Mouse (Mus musculus) midbrain, postnatal 0 days (tissue): Measurements from ENCODE around the gene Tedc2. TPM values are rescaled to one million over a fixed set of nuclear protein-coding genes. Genes with fewer than 3 reads are reported as not detected.

Source experiments
- ATAC-seq: fragments of 200-750 bp; cut with Nextera tagmentation; 2 replicates; pipeline ENCODE4 v1.8.0; 2017; ENCODE audit warnings: moderate number of reproducible peaks, mild to moderate bottlenecking, moderate TSS enrichment, moderate library complexity; ENCODE audit not compliant: low FRiP score
- DNase-seq: peaks from one replicate; pipeline ENCODE4 v3.0.0-alpha.2; 2015; ENCODE audit warnings: low spot score
- H3K27ac ChIP-seq: fragments of 300-500 bp; sonication (generic); 2 replicates; pipeline ENCODE4 v1.5.1; 2014; ENCODE audit warnings: low read depth, mild to moderate bottlenecking, low read length, mixed read lengths
- H3K27me3 ChIP-seq: fragments of 300-500 bp; sonication (generic); 2 replicates; pipeline ENCODE4 v1.6.1; 2014; ENCODE audit warnings: low read length, control low read depth, mixed read lengths; ENCODE audit not compliant: insufficient read depth
- H3K36me3 ChIP-seq: fragments of 300-500 bp; sonication (generic); 2 replicates; pipeline ENCODE4 v1.6.1; 2014; ENCODE audit warnings: low read length, control low read depth, mixed read lengths; ENCODE audit not compliant: insufficient read depth
- H3K4me1 ChIP-seq: fragments of 300-500 bp; sonication (generic); 2 replicates; pipeline ENCODE4 v1.6.1; 2014; ENCODE audit warnings: mild to moderate bottlenecking, control low read depth, antibody characterized with exemption, low read length, mixed read lengths; ENCODE audit not compliant: insufficient read depth
- H3K4me2 ChIP-seq: fragments of 300-500 bp; sonication (generic); 2 replicates; pipeline ENCODE4 v1.6.1; 2014; ENCODE audit warnings: low read depth, mild to moderate bottlenecking, low read length, mixed read lengths; ENCODE audit not compliant: poor library complexity, severe bottlenecking
- H3K4me3 ChIP-seq: fragments of 300-500 bp; sonication (generic); 2 replicates; pipeline ENCODE4 v1.5.1; 2014; ENCODE audit warnings: low read depth, mild to moderate bottlenecking, low read length, moderate library complexity
- H3K9ac ChIP-seq: fragments of 300-500 bp; sonication (generic); replicated peaks from 2 replicates; pipeline ENCODE4 v1.6.1; 2014; ENCODE audit warnings: mild to moderate bottlenecking, low read length, moderate library complexity, mixed read lengths; ENCODE audit not compliant: poor library complexity, severe bottlenecking
- H3K9me3 ChIP-seq: fragments of 300-500 bp; sonication (generic); 2 replicates; pipeline ENCODE4 v1.6.1; 2016; ENCODE audit warnings: low read length, control low read depth
- CTCF ChIP-seq: IDR thresholded peaks from 2 replicates; pipeline ENCODE4 v1.5.1; 2016; ENCODE audit warnings: antibody characterized with exemption, mild to moderate bottlenecking
- WGBS: fragments of 180-500 bp; shearing (Covaris S2); extraction: QIAGEN DNeasy Blood & Tissue Kit; methylation state at CpG from one replicate; pipeline ENCODE4 v1.1.7; 2014; 5-methylcytosine and 5-hydroxymethylcytosine counted together
- polyA plus RNA-seq: library from polyadenylated mRNA; unstranded; fragments of >200 nt; fragmentation: Nextera tagmentation; extraction: Ambion mirVana; gene quantifications from 2 replicates; pipeline ENCODE4 v1.2.1, GENCODE M21; 2015
- total RNA-seq: library from RNA; depleted of rRNA; stranded (reverse); fragments of >200 nt; gene quantifications from 2 replicates; pipeline ENCODE4 v1.2.3, GENCODE M21; 2014

Tedc2 gene
- total and polyA plus RNA-seq, 2 experiments from 2014 or later = 9.0 to 17.9 TPM

GRCm38 (mm10) chr17:24252329-24252728, 31.7 kb upstream of the Tedc2 start:
- 97% methylated on average over 2 of the region's 2 CpGs for WGBS
- Histone ChIP-seq H3K36me3 (no peaks in the 10 kb centered on the region), H3K9me3 (no peaks in the 10 kb centered on the region), H3K4me2 (no peak overlapping the region), H3K4me3 (no peak overlapping the region), H3K27me3 (no peaks in the 10 kb centered on the region), H3K27ac (no peak overlapping the region), H3K4me1 (no peaks in the 10 kb centered on the region), H3K9ac (no peak overlapping the region)
- no peak for TF ChIP-seq CTCF
- ATAC-seq (no peak), DNase-seq (no peak)

DNA sequence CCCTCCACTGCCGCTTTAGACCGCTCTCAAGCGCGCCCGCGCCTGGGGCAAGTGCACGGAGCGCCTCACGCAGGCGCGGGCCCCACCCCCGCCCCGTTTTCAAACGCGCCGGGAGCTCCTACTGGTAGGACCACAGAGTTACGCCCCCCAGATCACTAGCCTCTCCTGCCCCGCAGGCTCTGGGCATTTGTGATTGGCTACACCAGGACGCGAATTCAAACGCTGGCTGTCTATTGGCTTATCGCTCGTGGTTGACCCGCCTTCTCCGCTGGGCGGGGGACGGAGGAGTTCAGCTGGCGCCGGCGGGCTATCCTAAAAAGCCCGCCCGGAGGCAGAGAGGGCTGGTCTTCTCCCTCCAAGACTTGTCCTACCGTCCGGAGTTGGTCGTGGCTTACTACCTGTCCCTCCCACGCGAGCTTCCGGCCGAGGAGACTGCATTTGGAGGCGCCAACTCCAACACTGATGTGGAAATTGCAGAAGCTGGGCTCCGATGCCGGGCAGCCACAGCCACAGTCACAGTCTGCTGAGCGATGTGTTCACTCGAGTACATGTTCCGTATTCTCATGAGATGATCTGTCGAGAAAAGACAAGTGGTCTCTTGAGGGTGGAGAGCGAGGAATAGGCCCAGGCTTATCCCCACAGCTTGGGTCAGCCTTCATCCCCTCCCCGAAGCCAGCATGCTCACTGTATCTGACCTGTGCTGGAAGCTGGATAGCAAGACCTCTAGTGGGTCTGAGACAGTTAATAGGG, 30.8 kb upstream of the Tedc2 start, which contains the start of gene Ccnf:
TSS of gene Ccnf (minus strand) at position 165 of the 750 bp plus-strand sequence.
- H3K27ac ChIP-seq = no peak within 1 kb of the TSS
- H3K9ac ChIP-seq = peak within 1 kb of the TSS; percentile 56
- no peaks in the 10 kb centered on the region for H3K36me3 ChIP-seq
- H3K4me3 ChIP-seq = peak within 1 kb of the TSS; percentile 73
- ATAC-seq = peak; percentile 100
- WGBS = under 1% methylated on average over 48 of the region's 48 CpGs
- H3K27me3 ChIP-seq = no peaks in the 10 kb centered on the region
- TF ChIP-seq CTCF = peak; percentile 65
- H3K4me2 ChIP-seq = peak within 1 kb of the TSS; percentile 90
- no peaks in the 10 kb centered on the region for H3K4me1 ChIP-seq
- peak; percentile 99 for DNase-seq
- no peaks in the 10 kb centered on the region for H3K9me3 ChIP-seq

DNA sequence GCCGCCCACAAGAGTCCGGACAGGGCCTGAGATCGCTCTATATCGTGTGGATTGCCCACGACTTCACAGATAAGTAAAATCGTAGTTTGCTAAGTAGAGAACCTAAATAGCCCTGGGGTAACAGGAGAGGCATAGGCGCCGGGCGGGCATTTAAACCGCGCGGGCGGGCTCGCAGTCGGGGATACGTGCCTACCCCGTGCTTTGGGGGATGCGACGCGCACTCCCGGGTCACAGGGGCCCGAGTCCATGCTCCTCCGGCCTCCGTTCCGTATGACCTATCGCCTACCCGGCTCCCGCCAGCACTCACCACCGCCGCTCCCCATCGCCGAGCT, 30.3 kb upstream of the Tedc2 start:
- H3K27me3 ChIP-seq = no peaks in the 10 kb centered on the region
- TF ChIP-seq CTCF = no peak
- no peak overlapping the region for H3K27ac ChIP-seq
- peak overlapping the region; percentile 73 for H3K4me3 ChIP-seq
- no peaks in the 10 kb centered on the region for H3K9me3 ChIP-seq
- H3K36me3 ChIP-seq = 0 out of 2 replicates have a peak, but pooled peaks cover 2% of the 10 kb centered on the region
- peak overlapping the region; percentile 90 for H3K4me2 ChIP-seq
- H3K4me1 ChIP-seq = no peaks in the 10 kb centered on the region
- DNase-seq (no peak), ATAC-seq (no peak)
- under 1% methylated on average over 31 of the region's 32 CpGs for WGBS
- H3K9ac ChIP-seq = peak overlapping the region; percentile 56

- H3K9me3 ChIP-seq = no peaks in the 10 kb centered on the region
- DNase-seq = no peak
- peaks cover 6% of the 10 kb centered on the region for H3K36me3 ChIP-seq
- no peaks in the 10 kb centered on the region for H3K4me1 ChIP-seq
- no peak overlapping the region for H3K4me3 ChIP-seq
- H3K9ac ChIP-seq = no peak overlapping the region
- ATAC-seq = no peak
- WGBS = 95% methylated on average over 2 of the region's 2 CpGs
- H3K27ac ChIP-seq = no peak overlapping the region
- H3K27me3 ChIP-seq = no peaks in the 10 kb centered on the region
- H3K4me2 ChIP-seq = no peak overlapping the region
- TF ChIP-seq CTCF = peak; percentile 32; the same call in 1 of the 2 replicates
Measured at GRCm38 (mm10) chr17:24248641-24249040, 28.0 kb upstream of the Tedc2 start.

- no peak for ATAC-seq
- no peak for TF ChIP-seq CTCF
- DNase-seq = no peak
- no peak overlapping the region for H3K4me2 ChIP-seq
- WGBS = 98% methylated on average over 8 of the region's 8 CpGs
- no peaks in the 10 kb centered on the region for H3K9me3 ChIP-seq
- no peaks in the 10 kb centered on the region for H3K4me1 ChIP-seq
- no peak overlapping the region for H3K27ac ChIP-seq
- no peak overlapping the region for H3K9ac ChIP-seq
- no peak overlapping the region for H3K4me3 ChIP-seq
- H3K36me3 ChIP-seq = peaks cover 21% of the 10 kb centered on the region
- H3K27me3 ChIP-seq = no peaks in the 10 kb centered on the region
Measured at GRCm38 (mm10) chr17:24244061-24244460, 23.4 kb upstream of the Tedc2 start.

GRCm38 (mm10) chr17:24243311-24243969, 22.8 kb upstream of the Tedc2 start:
- WGBS = 89% methylated on average over 4 of the region's 4 CpGs
- TF ChIP-seq CTCF = peak; percentile 71
- peaks cover 21% of the 10 kb centered on the region for H3K36me3 ChIP-seq

More at GRCm38 (mm10) chr17:24243311-24243969, 22.8 kb upstream of the Tedc2 start:
- peak; percentile 14 for DNase-seq
- no peak for ATAC-seq
- H3K27me3 ChIP-seq = no peaks in the 10 kb centered on the region
- no peak overlapping the region for H3K4me3 ChIP-seq
- H3K27ac ChIP-seq = no peak overlapping the region
- H3K9me3 ChIP-seq = no peaks in the 10 kb centered on the region
- no peak overlapping the region for H3K9ac ChIP-seq
- H3K4me1 ChIP-seq = no peaks in the 10 kb centered on the region
- H3K4me2 ChIP-seq = no peak overlapping the region
